Mouse (Mus musculus) G1E (cell line): ENCODE measurements at regions not wholly inside any gene's neighbourhood (a gene's known extent, or its start where the extent isn't known, plus 50 kb on each side); places are given as distances from the start of the nearest gene placed in this dataset.

Experiments
- ATAC-seq: 2 replicates; pipeline ENCODE4 v1.8.0; 2016; ENCODE audit warnings: mild to moderate bottlenecking; ENCODE audit not compliant: insufficient number of reproducible peaks, poor library complexity, low FRiP score, severe bottlenecking; ENCODE audit errors: extremely low read depth
- DNase-seq: peaks from one replicate; pipeline ENCODE4 v3.0.0; 2012; ENCODE audit warnings: low spot score
- H3K27me3 ChIP-seq: 2 replicates; pipeline ENCODE4 v1.6.1; 2012; ENCODE audit warnings: mild to moderate bottlenecking, low read length, inconsistent platforms; ENCODE audit not compliant: insufficient read depth
- H3K36me3 ChIP-seq: replicated peaks from 2 replicates; pipeline ENCODE3; 2012; ENCODE audit warnings: mild to moderate bottlenecking, inconsistent platforms
- H3K4me1 ChIP-seq: 2 replicates; pipeline ENCODE4 v1.6.1; 2012; ENCODE audit warnings: low read depth, low read length, inconsistent platforms, mixed read lengths; ENCODE audit not compliant: insufficient read depth
- H3K4me3 ChIP-seq: 2 replicates; pipeline ENCODE4 v1.5.1; 2012; ENCODE audit warnings: low read depth, mild to moderate bottlenecking, inconsistent platforms, low read length, moderate library complexity, mixed read lengths
- H3K9me3 ChIP-seq: replicated peaks from 2 replicates; pipeline ENCODE4 v1.6.1; 2012; ENCODE audit warnings: inconsistent platforms
- CTCF ChIP-seq: IDR thresholded peaks from 2 replicates; pipeline ENCODE4 v1.5.1; 2012; ENCODE audit warnings: low read depth, low read length, inconsistent platforms, mixed read lengths
- GATA1 ChIP-seq: IDR thresholded peaks from 2 replicates; pipeline ENCODE4 v1.6.1; 2012; ENCODE audit warnings: borderline replicate concordance, low read length, inconsistent platforms, mixed read lengths
- GATA2 ChIP-seq: IDR thresholded peaks from 2 replicates; pipeline ENCODE4 v1.6.1; 2012; ENCODE audit warnings: low read depth, low read length, inconsistent platforms, borderline replicate concordance
- POLR2AphosphoS5 ChIP-seq: IDR thresholded peaks from 2 replicates; pipeline ENCODE4 v1.6.1; 2012; ENCODE audit warnings: low read depth, low read length, inconsistent platforms; ENCODE audit not compliant: insufficient replicate concordance
- TAL1 ChIP-seq: conservative IDR thresholded peaks from 2 replicates; pipeline ENCODE4 v1.6.1; 2012; ENCODE audit warnings: low read depth, low read length, inconsistent platforms, mixed read lengths

GRCm38 (mm10) chr4:7722893-7723292 is 515.9 kb downstream of the Car8 start:
- H3K4me3 ChIP-seq = no peak overlapping the region
- TF ChIP-seq CTCF = no peak
- TF ChIP-seq GATA1 = no peak
- no peak for TF ChIP-seq TAL1
- no peak for TF ChIP-seq POLR2AphosphoS5
- no peak for TF ChIP-seq GATA2

GRCm38 (mm10) chr4:7688516-7688915 is 550.3 kb downstream of the Car8 start:
- Histone ChIP-seq H3K4me1 (no peaks in the 10 kb centered on the region), H3K36me3 (no peaks in the 10 kb centered on the region), H3K27me3 (no peaks in the 10 kb centered on the region), H3K9me3 (no peaks in the 10 kb centered on the region), H3K4me3 (no peak overlapping the region)
- TF ChIP-seq GATA1 (no peak), POLR2AphosphoS5 (no peak), TAL1 (no peak), CTCF (no peak), GATA2 (no peak)
- ATAC-seq (no peak), DNase-seq (no peak)

More at GRCm38 (mm10) chr4:7722893-7723292, 515.9 kb downstream of the Car8 start:
- DNase-seq = no peak
- no peaks in the 10 kb centered on the region for H3K27me3 ChIP-seq
- ATAC-seq = no peak
- no peaks in the 10 kb centered on the region for H3K9me3 ChIP-seq
- no peaks in the 10 kb centered on the region for H3K36me3 ChIP-seq
- no peaks in the 10 kb centered on the region for H3K4me1 ChIP-seq

- DNase-seq (no peak), ATAC-seq (no peak)
- H3K36me3 ChIP-seq = no peaks in the 10 kb centered on the region
- H3K4me3 ChIP-seq = no peak overlapping the region
- H3K4me1 ChIP-seq = no peaks in the 10 kb centered on the region
- no peak for TF ChIP-seq GATA2
- no peak for TF ChIP-seq CTCF
- no peak for TF ChIP-seq TAL1
- TF ChIP-seq GATA1 = no peak
- TF ChIP-seq POLR2AphosphoS5 = no peak
- no peaks in the 10 kb centered on the region for H3K9me3 ChIP-seq
- no peaks in the 10 kb centered on the region for H3K27me3 ChIP-seq
Measured at GRCm38 (mm10) chr4:7687231-7687630, 551.6 kb downstream of the Car8 start.

GRCm38 (mm10) chr4:7670795-7671105 is 568.1 kb downstream of the Car8 start:
- Histone ChIP-seq H3K4me3 (no peak overlapping the region), H3K27me3 (no peaks in the 10 kb centered on the region), H3K9me3 (no peaks in the 10 kb centered on the region), H3K36me3 (no peaks in the 10 kb centered on the region), H3K4me1 (no peaks in the 10 kb centered on the region)
- ATAC-seq (no peak), DNase-seq (no peak)
- no peak for TF ChIP-seq TAL1
- TF ChIP-seq GATA1 = no peak
- no peak for TF ChIP-seq GATA2
- TF ChIP-seq POLR2AphosphoS5 = no peak
- no peak for TF ChIP-seq CTCF

- H3K27me3 ChIP-seq = no peaks in the 10 kb centered on the region
- no peak for ATAC-seq
- TF ChIP-seq POLR2AphosphoS5 = no peak
- no peak for TF ChIP-seq TAL1
- TF ChIP-seq GATA2 = no peak
- TF ChIP-seq GATA1 = no peak
- TF ChIP-seq CTCF = no peak
Measured at GRCm38 (mm10) chr4:7669992-7670794, 568.6 kb downstream of the Car8 start.

DNA sequence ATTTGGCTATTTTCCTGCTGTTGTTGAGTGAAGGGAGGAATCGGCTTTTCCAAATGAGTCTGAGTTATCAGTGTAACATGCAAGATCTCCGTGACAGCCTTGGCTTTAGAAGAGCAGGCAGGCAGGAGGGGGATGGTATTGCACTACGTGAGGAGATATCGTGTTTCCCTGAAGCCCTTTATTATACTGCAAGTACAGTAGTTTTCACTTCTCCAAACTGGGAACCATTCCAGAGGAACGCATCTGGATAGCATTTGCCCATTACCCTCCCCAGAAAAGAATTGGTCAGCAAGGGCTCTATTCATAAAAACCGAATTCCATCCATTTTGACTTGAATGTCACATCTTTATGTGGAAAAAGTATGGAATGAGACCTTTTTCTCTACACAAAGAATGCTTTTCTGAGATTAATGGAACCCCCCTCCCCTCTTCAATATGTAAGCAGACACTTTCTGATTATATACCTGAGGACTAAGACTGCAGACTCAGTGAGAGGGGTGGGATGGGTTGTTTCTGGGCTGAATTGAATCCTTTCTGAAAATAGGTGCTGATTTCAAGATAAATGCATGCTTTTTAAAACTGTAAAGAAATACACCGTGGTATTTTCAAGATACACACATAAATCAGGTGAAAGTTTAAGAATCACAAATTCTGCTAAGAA is 571.8 kb downstream of the Car8 start:
- no peak for TF ChIP-seq TAL1
- no peak for TF ChIP-seq POLR2AphosphoS5
- TF ChIP-seq CTCF = no peak
- no peak for TF ChIP-seq GATA2
- no peak for TF ChIP-seq GATA1
- H3K36me3 ChIP-seq = no peaks in the 10 kb centered on the region
- H3K9me3 ChIP-seq = no peaks in the 10 kb centered on the region
- no peaks in the 10 kb centered on the region for H3K4me1 ChIP-seq
- DNase-seq = no peak
- no peak overlapping the region for H3K4me3 ChIP-seq
- no peak for ATAC-seq
- H3K27me3 ChIP-seq = no peaks in the 10 kb centered on the region

More at GRCm38 (mm10) chr4:7669992-7670794, 568.6 kb downstream of the Car8 start:
- no peak for DNase-seq
- Histone ChIP-seq H3K4me3 (no peak overlapping the region), H3K36me3 (no peaks in the 10 kb centered on the region), H3K9me3 (no peaks in the 10 kb centered on the region), H3K4me1 (no peaks in the 10 kb centered on the region)
